Comparison of ENCODE assay signal across 13 mouse cellular contexts in the genomic region with DNA sequence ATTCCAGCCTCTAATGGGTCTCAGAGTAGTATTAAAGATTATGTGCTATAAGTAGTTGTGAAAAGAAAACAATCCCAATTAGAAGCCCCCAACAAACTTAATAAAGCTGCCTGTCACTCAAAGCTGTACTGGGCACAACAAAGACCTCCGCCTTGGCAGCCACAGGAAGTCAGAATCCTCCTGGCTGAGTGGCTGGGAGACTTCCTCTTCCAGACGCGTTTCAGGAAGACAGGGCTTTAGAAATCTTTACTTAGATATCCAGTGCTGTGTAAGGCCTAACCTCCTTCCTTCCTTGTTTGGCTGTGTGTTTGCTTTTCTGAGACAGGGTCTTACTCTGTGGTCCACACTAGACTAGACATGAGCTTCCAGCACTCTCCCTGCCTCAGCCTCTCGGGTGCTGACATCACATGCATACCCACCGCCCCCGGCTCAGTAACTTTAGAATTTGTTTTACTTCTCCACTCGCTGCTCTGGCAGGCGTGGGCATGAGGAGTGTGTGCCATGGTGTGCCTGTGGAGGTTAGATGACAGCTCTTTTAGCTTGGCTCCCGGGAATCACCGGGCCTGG. TPM values are rescaled to one million over a fixed set of nuclear protein-coding genes. Genes with fewer than 3 reads are reported as not detected.
DNase-seq lines count a peak whose midpoint lies in the region; ATAC-seq and TF ChIP-seq lines count a peak whose summit lies in the region.
"Had no signal": no experiment of that assay in that cellular context is flagged by ENCODE, and none has a peak within 500 bp of the region (broad histone marks: within the 10 kb centered on the region; RNA-seq: fewer than 3 reads in every experiment).

No protein-coding gene starts in this region.

- DNase-seq in heart, postnatal 14 days: no peak
- DNase-seq in left cerebral cortex, adult 2 months (ENCODE audit: extremely low spot score in 1 of 2, low spot score in 2 of 2): no peak
- DNase-seq in left cerebral cortex, postnatal 4 days: no peak
- DNase-seq in brain, adult 2 months (ENCODE audit: low read depth, low spot score): peak; percentile 55
- peak; percentile 26 for DNase-seq in kidney, postnatal 10 days
- DNase-seq in adrenal gland, postnatal 25 days: no peak
- no peak for DNase-seq in thymus, postnatal 25 days
- DNase-seq: adrenal gland, adult 2 months; cerebellum, adult 18-20 months; forebrain, postnatal 0 days had no signal

- intact Hi-C loops in heart, postnatal 14 days (cut with DNase I): no loop called here
- intact Hi-C loops in left cerebral cortex, adult 2 months (cut with DNase I): no loop called here
- intact Hi-C loops in left cerebral cortex, postnatal 4 days (cut with DNase I): no loop called here

- no peaks in the 10 kb centered on the region for H3K9me3 ChIP-seq in heart, embryonic 13.5 days

- WGBS in heart, embryonic 13.5 days: 63% methylated on average over 10 of the region's 10 CpGs

- no peak overlapping the region for H3K4me2 ChIP-seq in heart, embryonic 13.5 days

- H3K9ac ChIP-seq in heart, embryonic 13.5 days: no peak overlapping the region
- H3K9ac ChIP-seq: forebrain, postnatal 0 days had no signal

- no peak for TF ChIP-seq CTCF in left cerebral cortex, adult 2 months (IDR thresholded peaks at IDR 0.05)

- H3K36me3 ChIP-seq in heart, embryonic 13.5 days: peaks cover 75% of the 10 kb centered on the region

- H3K4me3 ChIP-seq in heart, embryonic 13.5 days: no peak overlapping the region
- no peak overlapping the region for H3K4me3 ChIP-seq in left cerebral cortex, adult 2 months

- peak overlapping the region; percentile 72 for H3K27ac ChIP-seq in heart, embryonic 13.5 days (replicated peaks)
- H3K27ac ChIP-seq in left cerebral cortex, adult 2 months: peak overlapping the region; percentile 44; the same call in 1 of the 2 replicates

- H3K4me1 ChIP-seq in heart, embryonic 13.5 days: peaks cover 41% of the 10 kb centered on the region

- no peak for ATAC-seq in heart, embryonic 13.5 days (ENCODE audit: extremely low read depth, insufficient number of reproducible peaks, low FRiP score, low TSS enrichment)
- ATAC-seq: forebrain, postnatal 0 days had no signal

- no peaks in the 10 kb centered on the region for H3K27me3 ChIP-seq in heart, embryonic 13.5 days (replicated peaks)

RNA-seq across cellular contexts. Expression of a gene that starts 16.6 kb away (rescaled TPM):
- polyA plus RNA-seq in heart, embryonic 13.5 days (2015; fragmentation: Nextera tagmentation; extraction: Ambion mirVana): 24.1 and 26.8 TPM in 2 replicates
- 10 to 100 TPM; 30.2 to 31.3 TPM for total RNA-seq in heart, postnatal 14 days (2021)
- total RNA-seq in left cerebral cortex, adult 2 months (2021): 10 to 100 TPM; 23.8 to 27.9 TPM
- total RNA-seq in left cerebral cortex, postnatal 4 days (2021): 10 to 100 TPM; 62.4 to 75.7 TPM
- 14.1 and 19.3 TPM in 2 replicates for total RNA-seq in adrenal gland, postnatal 25 days (2021)

RNA-seq across cellular contexts. Expression of a gene that starts 30.3 kb away (rescaled TPM):
- not detected in 2 replicates for polyA plus RNA-seq in heart, embryonic 13.5 days (2015; fragmentation: Nextera tagmentation; extraction: Ambion mirVana)
- not detected for total RNA-seq in heart, postnatal 14 days (2021)
- not detected for total RNA-seq in left cerebral cortex, adult 2 months (2021)
- not detected for total RNA-seq in left cerebral cortex, postnatal 4 days (2021)
- not detected in 2 replicates for total RNA-seq in adrenal gland, postnatal 25 days (2021)
- total RNA-seq: adrenal gland, adult 2 months; forebrain, postnatal 0 days; heart, postnatal 36 days; layer of hippocampus, postnatal 25 days had no signal
- polyA plus RNA-seq: adrenal gland, adult 2 months; forebrain, postnatal 0 days had no signal

Comparison
In these comparisons a context has a peak if more than half of its experiments do, and no peak if none do; other contexts are left out.
1. DNase-seq: peak in brain, adult 2 months (single experiment) and kidney, postnatal 10 days (single experiment); none in heart, postnatal 14 days (0 of 2), left cerebral cortex, adult 2 months (0 of 2), left cerebral cortex, postnatal 4 days (single experiment), adrenal gland, postnatal 25 days (single experiment) and thymus, postnatal 25 days (single experiment).